Mouse (Mus musculus): ENCODE measurements at regions not wholly inside any gene's neighbourhood (a gene's known extent, or its start where the extent isn't known, plus 50 kb on each side); places are given as distances from the start of the nearest gene placed in this dataset.

DNA sequence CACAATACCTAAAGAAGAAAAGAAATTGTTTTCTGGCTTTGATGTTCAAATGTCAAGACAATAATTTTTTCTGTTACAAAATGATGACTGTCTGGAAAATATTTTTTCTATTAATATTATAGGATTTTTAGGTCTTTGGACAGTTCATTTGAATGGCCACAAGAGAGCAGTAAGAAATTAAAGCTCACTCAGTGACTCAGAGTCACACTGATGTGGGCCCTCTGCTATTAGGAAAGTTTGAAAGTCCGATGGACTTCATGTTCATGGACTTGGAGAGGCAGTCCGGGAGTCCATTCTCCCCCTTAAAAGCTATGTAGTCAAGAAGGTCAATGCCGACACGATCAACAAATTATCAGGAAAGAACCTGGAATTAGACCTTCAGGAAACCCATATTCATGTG lies 657.0 kb downstream of the Mecom start:
- DNase-seq, result no peak

DNA sequence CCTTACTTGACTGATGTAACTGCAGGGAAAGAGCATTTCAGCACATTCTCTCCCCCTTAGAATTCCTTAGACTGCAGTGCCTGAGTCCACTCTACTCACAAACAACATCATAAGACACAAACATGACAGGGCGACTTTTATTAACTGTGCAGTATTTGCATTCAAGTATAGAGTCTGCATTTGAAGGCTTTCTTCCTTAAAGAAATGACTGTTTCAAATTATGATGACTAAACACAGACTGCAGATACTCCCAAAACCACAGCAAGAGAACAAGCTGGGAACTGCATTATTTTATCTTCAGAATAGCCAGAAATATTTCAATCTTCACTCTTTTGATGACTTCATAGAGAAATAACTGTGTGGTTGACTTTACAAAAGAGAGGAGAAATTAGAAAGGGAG lies 657.5 kb downstream of the Mecom start:
- DNase-seq, result no peak

DNA sequence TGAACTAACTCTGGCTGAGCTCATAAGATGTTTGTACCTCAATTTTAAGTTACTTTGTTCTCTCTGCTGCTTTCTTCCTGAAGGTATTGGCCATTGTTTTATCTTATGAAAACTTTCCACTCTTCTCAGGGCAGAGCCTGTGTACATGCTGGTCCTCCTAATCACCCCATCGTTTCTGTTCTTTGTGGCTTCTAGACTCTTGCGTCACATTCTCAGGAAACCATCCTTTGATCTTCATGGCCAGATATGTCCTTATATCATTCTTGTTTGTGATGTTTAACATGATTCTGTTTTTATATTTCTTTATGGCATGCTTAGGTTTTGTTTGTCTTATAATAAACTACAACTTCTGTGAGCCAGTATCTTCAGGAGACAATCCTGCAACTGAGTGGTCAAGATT lies 658.2 kb downstream of the Mecom start:
- no peak for DNase-seq

DNA sequence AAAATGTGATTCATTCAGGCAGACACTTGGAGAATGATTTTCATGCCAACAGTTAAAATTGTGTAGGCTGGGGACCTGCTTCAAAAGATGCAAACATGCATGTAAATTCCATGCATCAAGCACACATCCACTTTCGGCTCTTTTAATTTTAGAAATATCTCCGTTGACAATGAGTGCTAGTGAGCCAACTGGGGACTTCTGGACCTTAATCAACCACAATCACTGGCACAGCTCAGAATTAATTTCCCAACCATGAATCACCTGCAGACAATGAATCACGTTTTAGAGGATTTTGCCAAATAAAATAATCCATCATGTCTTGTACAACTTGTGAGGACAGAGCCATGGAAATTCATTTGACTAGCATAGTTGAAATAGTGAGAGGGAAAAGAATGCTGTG lies 667.8 kb downstream of the Mecom start:
- no peak for DNase-seq

DNA sequence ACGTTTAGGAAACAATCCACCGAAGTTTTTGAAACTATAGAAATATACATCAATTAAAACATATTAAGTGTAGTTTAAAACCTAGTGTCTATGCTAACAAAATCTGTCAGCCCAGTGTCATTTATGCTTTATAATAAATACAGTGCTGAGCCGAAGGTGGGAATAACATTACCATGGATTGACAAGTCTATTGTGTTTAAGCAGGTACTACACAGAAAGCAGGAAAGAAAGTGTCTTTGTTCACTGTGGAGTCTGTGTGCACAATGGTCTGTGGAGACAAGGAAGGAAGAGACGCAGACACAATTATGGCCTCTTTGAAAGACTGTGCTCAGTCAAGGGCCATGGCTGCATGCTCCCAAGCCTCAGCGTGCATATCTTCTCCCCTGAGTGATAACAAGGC lies 672.0 kb downstream of the Mecom start:
- DNase-seq, result no peak

DNA sequence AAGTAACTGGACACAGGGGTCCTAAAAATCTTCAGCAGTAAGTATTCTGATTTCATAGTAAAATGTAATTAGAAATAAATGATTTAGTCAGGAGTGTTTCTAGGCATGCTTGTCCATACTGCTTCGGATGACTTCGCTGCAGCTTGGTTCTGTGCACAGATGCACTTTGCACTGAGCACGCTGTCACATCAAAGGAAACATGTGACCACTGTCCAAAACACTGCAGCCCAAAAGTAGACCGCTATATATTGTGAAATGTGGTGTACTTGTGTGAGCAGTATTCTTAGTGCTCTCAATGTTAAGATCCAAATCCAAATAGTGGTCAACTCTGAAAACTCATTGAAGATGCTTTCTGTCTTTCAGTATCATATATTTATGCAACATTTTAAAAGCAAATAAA lies 685.4 kb downstream of the Mecom start:
- no peak for DNase-seq

DNA sequence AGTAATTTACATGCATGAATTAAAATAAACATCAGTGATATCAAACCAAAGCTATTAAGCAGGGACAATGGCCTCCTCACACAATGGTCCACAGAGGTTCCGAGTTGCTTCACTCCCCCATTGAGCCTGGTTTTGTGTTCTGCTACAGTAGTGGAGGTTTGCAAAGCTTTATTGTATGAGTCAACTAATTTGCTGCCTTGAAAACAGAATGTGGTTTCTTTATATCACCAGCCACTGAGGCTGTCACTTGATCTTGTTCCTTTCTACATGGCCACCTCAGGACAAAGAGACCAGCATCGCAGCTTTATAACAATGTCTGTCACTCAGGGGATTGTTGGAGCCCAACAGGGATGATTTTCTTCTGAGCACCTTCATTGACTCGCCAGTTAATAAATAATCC lies 695.3 kb downstream of the Mecom start:
- DNase-seq, result no peak

DNA sequence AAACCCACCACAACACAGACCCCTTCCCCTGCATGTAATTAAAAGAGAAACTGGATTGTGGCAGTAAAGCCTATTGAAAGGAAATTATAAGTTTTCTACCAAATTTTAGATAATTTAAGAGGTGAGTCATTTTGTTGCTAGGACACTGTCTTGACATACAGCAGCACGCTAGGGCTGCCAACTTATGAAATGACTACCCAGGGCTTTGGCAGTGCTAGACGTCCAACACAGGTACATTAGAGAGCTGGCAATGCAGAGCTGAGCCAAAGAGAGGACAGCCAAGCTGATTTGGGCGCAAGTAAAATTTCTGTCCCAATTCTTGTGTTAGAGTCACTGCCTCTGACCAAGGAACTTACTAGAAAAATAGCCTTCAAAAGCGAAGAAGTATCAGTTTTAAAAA lies 712.4 kb downstream of the Mecom start:
- peak; percentile 13 to 44 for DNase-seq

DNA sequence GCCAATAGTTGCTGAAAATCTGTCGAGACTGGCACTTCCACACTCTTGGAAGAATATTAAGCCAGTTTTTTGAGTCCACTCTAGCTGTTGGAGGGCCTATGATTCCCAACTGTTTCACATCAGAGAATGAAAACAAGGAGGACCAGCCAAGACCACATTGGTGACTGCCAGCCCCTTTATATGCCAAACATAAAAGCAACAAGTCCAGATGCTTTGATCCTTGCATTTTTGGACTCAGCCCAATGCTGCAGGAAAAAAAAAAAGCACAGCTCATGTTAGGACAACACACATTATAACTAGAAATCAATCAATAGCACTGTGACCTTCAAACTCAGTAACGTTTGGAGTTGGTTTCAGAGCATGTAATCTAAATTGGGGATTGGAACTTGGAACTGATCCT lies 712.9 kb downstream of the Mecom start:
- DNase-seq, result no peak

DNA sequence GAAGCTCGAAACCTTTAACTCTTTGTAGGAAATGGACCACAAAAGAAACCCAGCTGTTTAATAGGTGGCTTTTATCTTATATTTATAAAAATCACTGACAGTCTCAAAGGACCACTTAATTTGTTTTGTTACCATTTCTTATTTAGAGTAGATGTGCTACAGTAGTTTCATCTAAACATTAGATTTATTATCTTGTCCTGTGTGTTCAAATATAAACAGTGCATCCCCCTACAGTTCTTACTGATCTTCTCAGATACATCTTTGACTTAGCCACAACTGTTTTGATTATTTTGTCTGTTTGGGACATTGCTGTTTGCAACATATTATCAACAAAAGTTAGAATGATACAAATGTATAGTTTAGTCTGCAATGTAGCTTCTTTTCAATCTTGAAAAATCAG lies 716.5 kb downstream of the Mecom start:
- no peak for DNase-seq

DNA sequence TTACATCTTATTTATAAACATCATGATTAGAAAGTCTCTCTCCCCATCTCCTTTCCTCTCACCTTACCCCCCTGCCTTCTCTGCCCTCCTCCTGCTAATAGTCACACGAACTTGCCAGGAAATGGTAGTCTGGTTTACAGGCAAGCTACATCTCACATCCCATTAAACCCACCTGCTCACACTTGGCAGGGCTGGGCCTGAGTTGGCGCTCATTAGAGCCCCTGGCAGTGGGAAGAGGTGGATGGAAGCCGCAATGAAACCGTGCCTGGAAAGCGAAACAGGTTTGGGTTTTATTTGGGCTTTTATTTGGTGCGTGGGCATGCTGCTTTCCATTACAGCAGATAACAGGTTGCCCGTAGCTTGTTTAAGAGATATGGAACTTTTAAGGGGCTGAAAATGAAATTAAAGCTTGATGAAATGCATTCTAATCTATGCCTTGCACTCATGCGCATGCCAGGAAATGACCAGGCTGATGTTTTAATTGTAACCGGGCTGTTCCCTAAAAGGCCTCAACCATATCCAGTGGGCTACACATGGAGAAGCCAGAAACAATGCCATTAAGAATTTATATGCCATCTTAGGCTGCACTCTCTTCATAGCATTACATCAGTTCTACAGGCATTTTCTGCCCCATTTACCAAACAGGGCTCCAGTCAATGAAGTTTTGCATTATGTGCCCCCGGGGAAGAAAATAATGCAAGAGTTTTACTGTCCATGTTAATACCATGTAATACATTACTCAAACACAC lies 725.0 kb downstream of the Mecom start:
- DNase-seq, result no peak

DNA sequence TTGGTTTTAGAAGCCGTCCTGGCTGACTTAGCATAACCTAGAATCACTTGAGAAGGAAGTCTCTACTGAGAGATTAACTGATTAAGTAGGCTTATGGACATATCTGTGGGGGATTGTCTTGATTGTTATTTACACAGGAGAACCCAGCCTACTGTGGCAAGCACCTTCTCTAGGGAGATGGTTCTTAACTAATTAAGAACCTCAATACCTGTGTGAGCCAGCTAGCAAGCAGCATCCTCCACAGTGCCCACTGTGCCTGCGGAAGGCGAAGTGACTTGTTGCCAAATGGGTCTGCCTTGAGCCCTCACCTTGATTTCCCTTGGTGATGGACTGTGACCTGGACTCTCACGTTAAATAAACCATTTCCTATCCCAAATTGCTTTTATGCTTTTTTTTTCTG lies 730.8 kb downstream of the Mecom start:
- no peak for DNase-seq

DNA sequence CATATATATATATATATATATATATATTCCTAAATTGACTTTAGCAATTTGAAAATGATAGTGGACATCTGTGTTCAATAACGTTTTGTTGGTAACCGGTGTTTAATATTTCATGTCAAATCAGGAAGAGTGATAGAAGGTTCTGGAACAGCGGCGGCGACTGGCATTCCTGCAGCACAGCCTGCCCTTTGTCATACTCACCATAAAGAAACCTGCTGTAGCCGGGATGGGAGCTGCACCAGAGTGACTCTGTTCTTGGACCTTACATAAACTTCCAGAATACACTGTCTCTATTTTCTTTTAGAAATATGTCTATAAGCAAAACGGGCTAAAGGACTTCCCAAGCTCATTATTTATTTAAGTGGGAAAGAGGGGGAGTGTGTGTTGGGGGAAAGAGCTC lies 731.5 kb downstream of the Egfem1 start:
- no peak for DNase-seq

DNA sequence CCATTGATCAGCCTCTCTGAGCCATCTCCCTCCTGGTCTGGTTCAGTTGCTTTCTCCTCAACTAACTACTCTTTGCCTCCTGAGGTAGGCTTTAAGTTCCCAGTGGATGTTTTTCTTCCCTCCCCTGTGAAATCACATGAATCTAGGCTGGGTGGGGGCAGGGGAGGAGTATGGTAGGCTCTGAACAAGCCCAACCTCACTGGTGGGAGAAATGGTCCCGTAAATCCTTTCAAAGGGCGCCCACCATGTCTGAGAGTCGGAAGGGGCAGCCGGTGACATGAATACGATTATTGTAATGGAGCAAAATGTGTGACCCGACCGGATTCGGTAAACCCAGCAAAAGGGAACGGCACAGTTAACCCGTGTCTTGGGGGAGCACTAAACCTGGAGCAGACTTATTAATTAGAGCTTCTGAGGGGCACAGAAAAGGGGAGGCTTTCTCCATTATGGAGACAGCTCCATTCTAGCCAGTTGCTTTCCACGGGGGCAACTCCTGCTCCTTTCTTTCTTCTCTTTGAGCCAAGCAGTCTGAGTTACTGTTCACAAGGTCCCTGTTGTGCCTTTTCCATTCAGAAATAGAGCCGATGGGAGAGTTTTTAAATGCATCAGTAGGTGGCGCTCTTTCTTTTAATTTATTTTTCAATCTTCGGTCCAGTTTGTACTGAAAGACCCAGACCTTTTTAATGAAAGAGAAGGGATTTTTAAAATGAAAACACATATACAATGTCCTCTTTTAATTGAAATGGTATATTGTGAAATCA lies 730.8 kb downstream of the Egfem1 start:
- DNase-seq, result peak in 1 of 2 experiments; percentile 22

DNA sequence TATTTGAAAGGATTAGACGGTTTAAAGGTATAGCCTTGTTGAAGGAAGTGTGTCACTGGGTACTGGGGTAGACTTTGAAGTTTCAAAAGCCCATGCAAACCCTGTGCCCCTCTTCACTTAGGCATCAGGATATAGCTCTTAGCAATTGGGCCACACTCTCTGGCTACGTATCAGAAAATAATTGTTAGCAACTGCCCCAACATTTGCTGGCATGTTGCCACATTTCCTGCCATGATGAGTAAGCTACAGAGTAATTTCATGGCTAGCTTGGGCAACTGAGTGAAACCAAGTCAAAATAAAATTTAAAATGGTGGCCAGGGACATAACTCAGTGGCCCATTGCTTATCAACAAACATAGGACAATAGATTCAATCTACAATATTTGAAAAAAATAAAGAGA lies 724.2 kb downstream of the Egfem1 start:
- DNase-seq, result peak in 1 of 2 experiments; percentile 6

DNA sequence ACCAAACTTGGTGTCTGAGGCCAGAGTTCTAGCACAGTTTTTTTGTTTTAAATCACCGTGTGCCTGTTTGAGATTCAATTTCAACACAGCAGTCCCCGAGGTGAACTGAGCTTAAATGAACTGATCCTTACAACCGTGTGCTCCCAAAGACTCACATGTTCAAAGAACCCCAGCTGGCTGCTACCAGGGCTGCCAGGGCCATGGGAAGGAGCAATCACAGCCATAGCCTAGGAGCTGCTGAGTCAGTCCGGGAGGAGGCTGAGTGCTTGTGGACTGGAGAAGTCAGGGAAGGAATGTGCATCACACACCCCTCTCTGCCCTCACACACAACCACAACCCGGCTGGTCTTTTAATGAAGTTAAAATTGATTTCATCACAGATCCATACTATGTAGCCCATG lies 721.6 kb downstream of the Egfem1 start:
- DNase-seq, result no peak

DNA sequence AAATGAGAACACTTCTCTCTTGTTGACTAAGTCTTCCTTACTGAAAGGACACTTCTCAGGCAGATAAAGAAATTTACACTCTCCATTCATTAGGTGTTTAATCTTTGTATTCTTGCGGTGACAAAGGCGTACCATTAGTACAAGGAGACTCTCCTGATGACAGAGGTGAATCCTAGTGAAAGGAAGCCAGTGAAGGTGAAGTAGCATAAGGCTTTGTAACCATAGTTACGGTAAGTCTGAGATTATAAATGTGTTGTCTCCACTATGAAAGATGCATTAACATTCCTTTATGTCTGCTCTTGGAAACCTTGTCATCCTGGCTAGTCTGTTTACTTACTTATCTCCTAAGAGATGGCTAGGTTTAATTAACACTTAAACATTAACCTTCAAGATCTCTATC lies 719.3 kb downstream of the Egfem1 start:
- no peak for DNase-seq

DNA sequence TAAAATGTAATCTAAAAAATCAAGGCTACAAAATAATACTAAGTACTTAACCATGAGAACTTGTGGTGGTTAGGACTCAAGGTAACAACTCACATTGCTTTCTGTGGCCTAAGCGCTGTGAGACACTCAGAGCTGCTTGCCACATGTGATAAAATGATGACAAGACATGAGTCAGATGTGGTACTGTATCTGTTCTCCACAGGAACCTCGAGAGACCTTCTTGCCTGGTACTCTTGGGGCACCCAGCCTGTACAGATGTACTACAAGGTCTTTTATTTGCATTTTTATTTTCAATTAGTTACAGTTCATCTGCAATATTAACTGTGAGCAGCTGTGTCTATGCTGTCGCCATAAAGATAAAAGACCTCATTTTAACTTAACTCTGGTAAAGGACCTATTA lies 692.5 kb downstream of the Egfem1 start:
- no peak for DNase-seq

DNA sequence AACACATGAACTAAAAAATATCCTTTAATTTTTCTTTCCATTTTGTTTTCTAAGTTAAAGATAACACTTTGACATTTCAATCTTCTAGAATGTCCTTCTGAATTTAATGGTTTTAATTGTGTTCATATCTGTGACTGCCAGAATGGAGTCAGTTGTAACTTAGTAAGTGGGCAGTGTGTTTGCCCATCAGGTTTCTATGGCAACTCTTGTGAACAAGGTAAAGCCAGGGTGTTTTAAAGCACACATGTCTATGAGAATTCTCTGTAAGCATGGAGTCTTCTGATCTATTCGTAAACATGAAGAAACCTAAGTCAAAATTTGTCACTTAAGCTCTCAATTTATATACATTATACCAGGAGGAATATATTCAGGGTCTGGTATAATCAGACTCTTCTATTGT lies 689.4 kb downstream of the Egfem1 start:
- DNase-seq, result no peak

DNA sequence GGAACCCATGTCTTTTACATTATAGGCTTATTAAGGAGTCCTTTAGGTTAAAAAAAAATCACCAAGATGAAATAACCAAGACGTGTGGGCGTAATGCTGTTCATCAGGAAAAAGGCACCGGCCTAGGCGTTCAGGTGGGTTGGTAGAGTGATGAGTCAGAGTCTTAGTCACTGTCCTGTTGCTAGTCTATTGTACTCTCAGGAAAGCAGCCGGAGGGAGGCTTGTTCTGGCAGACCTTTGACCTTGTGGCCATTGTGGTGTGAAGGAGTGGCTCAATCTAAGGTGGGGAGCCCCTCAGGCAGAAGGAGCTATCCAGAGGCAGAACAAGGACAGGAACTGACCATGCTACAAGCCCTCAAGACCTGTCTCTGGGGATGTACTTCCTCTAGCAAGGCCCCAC lies 686.8 kb downstream of the Egfem1 start:
- no peak for DNase-seq

DNA sequence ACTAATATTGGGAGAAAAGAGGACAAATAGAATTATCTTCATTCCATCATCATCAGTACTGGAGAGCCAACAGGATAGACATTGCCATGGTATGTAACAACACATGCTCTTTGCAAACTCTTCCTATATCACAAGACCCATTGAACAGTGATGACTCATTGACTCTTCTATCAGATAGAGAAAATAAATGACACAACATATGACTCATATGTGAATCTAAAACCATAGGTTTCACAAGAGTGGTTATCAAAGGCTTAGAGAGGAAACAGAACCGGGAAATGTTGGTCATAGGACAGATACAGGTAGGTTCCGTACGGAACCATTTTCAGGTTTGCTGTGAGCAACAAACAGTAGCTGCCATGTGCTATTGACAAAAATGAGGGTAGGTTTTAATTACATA lies 682.2 kb downstream of the Egfem1 start:
- no peak for DNase-seq

DNA sequence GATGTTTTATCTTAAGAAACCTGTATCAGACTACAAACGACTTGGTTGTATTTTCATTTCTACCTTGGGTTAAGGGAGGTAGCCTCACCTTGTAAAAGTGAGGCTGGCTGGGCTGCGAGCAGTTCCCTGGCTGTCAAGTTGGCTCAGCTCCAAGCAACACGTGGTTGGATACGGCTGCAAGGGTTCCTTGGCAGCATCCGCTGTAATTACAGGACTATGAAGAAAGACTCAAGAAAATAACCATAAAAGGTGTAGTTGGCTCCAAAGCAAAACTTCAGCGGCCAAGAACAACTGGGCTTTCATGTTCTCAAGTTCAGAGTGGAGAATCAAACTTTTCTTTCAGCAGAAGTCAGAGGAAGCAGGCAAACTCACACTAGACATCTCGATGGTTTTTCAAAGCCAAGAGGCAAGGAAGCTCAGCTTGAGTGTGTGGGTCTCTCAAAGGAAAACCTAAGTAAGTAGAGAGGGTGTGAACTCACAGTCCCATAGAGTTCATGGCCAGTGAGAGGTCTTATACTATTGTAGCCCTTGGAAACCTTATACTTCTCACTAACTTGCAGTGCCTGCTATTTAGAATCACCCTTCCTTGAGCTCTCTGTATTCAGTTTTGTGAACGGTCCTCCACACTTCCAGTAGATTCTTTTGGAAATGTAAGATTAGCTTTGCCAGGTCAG lies 676.1 kb downstream of the Egfem1 start:
- peak; percentile 19 to 59 for DNase-seq

Data from cerebellum, postnatal 25 days (tissue).